Mouse (Mus musculus) limb, embryonic 15.5 days (tissue): Measurements from ENCODE around the gene Tcf20. TPM values are rescaled to one million over a fixed set of nuclear protein-coding genes. Genes with fewer than 3 reads are reported as not detected.

Experiments used
- ATAC-seq: fragments of 200-750 bp; cut with Nextera tagmentation; 2 replicates; pipeline ENCODE4 v1.8.0; 2017; ENCODE audit warnings: low read depth, moderate TSS enrichment; ENCODE audit not compliant: insufficient number of reproducible peaks, low FRiP score, low TSS enrichment
- H3K27ac ChIP-seq: fragments of 300-500 bp; sonication (generic); 2 replicates; pipeline ENCODE4 v1.5.1; 2015; ENCODE audit warnings: moderate library complexity, mild to moderate bottlenecking, inconsistent platforms
- H3K27me3 ChIP-seq: fragments of 300-500 bp; sonication (generic); 2 replicates; pipeline ENCODE4 v1.6.1; 2015; ENCODE audit warnings: inconsistent platforms
- H3K36me3 ChIP-seq: fragments of 300-500 bp; sonication (generic); 2 replicates; pipeline ENCODE4 v1.6.1; 2015; ENCODE audit warnings: inconsistent platforms
- H3K4me1 ChIP-seq: fragments of 300-500 bp; sonication (generic); 2 replicates; pipeline ENCODE4 v1.6.1; 2015; ENCODE audit warnings: inconsistent platforms
- H3K4me2 ChIP-seq: fragments of 300-500 bp; sonication (generic); 2 replicates; pipeline ENCODE4 v1.6.1; 2015; ENCODE audit warnings: mild to moderate bottlenecking, inconsistent platforms
- H3K4me3 ChIP-seq: fragments of 300-500 bp; sonication (generic); 2 replicates; pipeline ENCODE4 v1.5.1; 2015; ENCODE audit warnings: mild to moderate bottlenecking, inconsistent platforms
- H3K9ac ChIP-seq: fragments of 300-500 bp; sonication (generic); 2 replicates; pipeline ENCODE4 v1.6.1; 2015; ENCODE audit warnings: inconsistent platforms
- H3K9me3 ChIP-seq: fragments of 300-500 bp; sonication (generic); 2 replicates; pipeline ENCODE4 v1.6.1; 2016; ENCODE audit warnings: inconsistent platforms
- WGBS: fragments of 180-500 bp; shearing (Covaris S2); methylation state at CpG from one replicate; pipeline ENCODE4 v1.1.7; 2015; 5-methylcytosine and 5-hydroxymethylcytosine counted together
- polyA plus RNA-seq: library from polyadenylated mRNA; unstranded; fragments of >200 nt; fragmentation: Nextera tagmentation; extraction: Ambion mirVana; gene quantifications from 2 replicates; pipeline ENCODE4 v1.2.1, GENCODE M21; 2015

The Tcf20 gene
- 8.5 and 10.5 TPM in 2 replicates for polyA plus RNA-seq

- no peak within 1 kb of the TSS for H3K27ac ChIP-seq
- H3K27me3 ChIP-seq = peaks cover 20% of the 10 kb centered on the region
- peak within 1 kb of the TSS; percentile 34; the same call in 1 of the 2 replicates for H3K9ac ChIP-seq
- WGBS = 0% methylated on average over 20 of the region's 20 CpGs
- no peaks in the 10 kb centered on the region for H3K9me3 ChIP-seq
- H3K4me2 ChIP-seq = peak within 1 kb of the TSS; percentile 91
- H3K36me3 ChIP-seq = no peaks in the 10 kb centered on the region
- H3K4me1 ChIP-seq = peaks cover 64% of the 10 kb centered on the region
- peak; percentile 68 for ATAC-seq
- H3K4me3 ChIP-seq = peak within 1 kb of the TSS; percentile 47
These were observed at the start of gene Tcf20 for GRCm38 (mm10) chr15:82987732-82988112. TSS of gene Tcf20 (minus strand) at chr15:82987872.

- H3K27me3 ChIP-seq = peaks cover 26% of the 10 kb centered on the region
- H3K4me2 ChIP-seq = no peak overlapping the region; the same call in 1 of the 2 replicates
- no peak overlapping the region for H3K9ac ChIP-seq
- no peak overlapping the region for H3K4me3 ChIP-seq
- WGBS = 47% methylated on average over 14 of the region's 14 CpGs
- H3K4me1 ChIP-seq = peaks cover 59% of the 10 kb centered on the region
- H3K9me3 ChIP-seq = no peaks in the 10 kb centered on the region
- ATAC-seq = peak; percentile 3; the same call in 1 of the 2 replicates
- no peaks in the 10 kb centered on the region for H3K36me3 ChIP-seq
- peak overlapping the region; percentile 54; the same call in 1 of the 2 replicates for H3K27ac ChIP-seq
These were observed 49.3 kb upstream of the Tcf20 start for GRCm38 (mm10) chr15:83036900-83037519.

- H3K9ac ChIP-seq = no peak overlapping the region
- H3K27me3 ChIP-seq = peaks cover 26% of the 10 kb centered on the region
- H3K4me1 ChIP-seq = peaks cover 56% of the 10 kb centered on the region
- no peak overlapping the region for H3K4me2 ChIP-seq
- no peak for ATAC-seq
- H3K9me3 ChIP-seq = no peaks in the 10 kb centered on the region
- no peak overlapping the region for H3K27ac ChIP-seq
- WGBS = 47% methylated on average over 7 of the region's 7 CpGs
- H3K4me3 ChIP-seq = no peak overlapping the region
- no peaks in the 10 kb centered on the region for H3K36me3 ChIP-seq
These were observed 48.4 kb upstream of the Tcf20 start for GRCm38 (mm10) chr15:83036089-83036488.

- Histone ChIP-seq H3K9me3 (no peaks in the 10 kb centered on the region), H3K27ac (no peak overlapping the region), H3K4me1 (peaks cover 62% of the 10 kb centered on the region), H3K27me3 (peaks cover 26% of the 10 kb centered on the region), H3K4me2 (no peak overlapping the region), H3K9ac (no peak overlapping the region), H3K36me3 (no peaks in the 10 kb centered on the region), H3K4me3 (no peak overlapping the region)
- no peak for ATAC-seq
- 19% methylated on average over 17 of the region's 17 CpGs for WGBS
These were observed 46.8 kb upstream of the Tcf20 start for GRCm38 (mm10) chr15:83034275-83034977.

GRCm38 (mm10) chr15:83032981-83033541 is 45.4 kb upstream of the Tcf20 start, which contains the start of gene Nfam1:
TSS of gene Nfam1 (minus strand) at chr15:83033306.
- Histone ChIP-seq H3K4me2 (no peak within 1 kb of the TSS), H3K27me3 (peaks cover 26% of the 10 kb centered on the region), H3K27ac (no peak within 1 kb of the TSS), H3K9me3 (no peaks in the 10 kb centered on the region), H3K4me1 (peaks cover 52% of the 10 kb centered on the region), H3K4me3 (no peak within 1 kb of the TSS), H3K36me3 (no peaks in the 10 kb centered on the region), H3K9ac (no peak within 1 kb of the TSS)
- no peak for ATAC-seq
- 45% methylated on average over 17 of the region's 17 CpGs for WGBS

GRCm38 (mm10) chr15:83030884-83031283 is 43.2 kb upstream of the Tcf20 start:
- Histone ChIP-seq H3K9ac (no peak overlapping the region), H3K4me2 (no peak overlapping the region), H3K27me3 (peaks cover 26% of the 10 kb centered on the region), H3K4me1 (peaks cover 43% of the 10 kb centered on the region), H3K9me3 (no peaks in the 10 kb centered on the region), H3K36me3 (no peaks in the 10 kb centered on the region), H3K27ac (no peak overlapping the region), H3K4me3 (no peak overlapping the region)
- 48% methylated on average over 4 of the region's 4 CpGs for WGBS
- ATAC-seq = no peak

GRCm38 (mm10) chr15:83029725-83030718 is 42.4 kb upstream of the Tcf20 start:
- H3K4me1 ChIP-seq = peaks cover 50% of the 10 kb centered on the region
- H3K4me2 ChIP-seq = no peak overlapping the region
- no peak overlapping the region for H3K4me3 ChIP-seq
- no peaks in the 10 kb centered on the region for H3K9me3 ChIP-seq
- no peak overlapping the region for H3K9ac ChIP-seq
- no peaks in the 10 kb centered on the region for H3K36me3 ChIP-seq
- ATAC-seq = no peak
- no peak overlapping the region for H3K27ac ChIP-seq
- H3K27me3 ChIP-seq = peaks cover 25% of the 10 kb centered on the region
- WGBS = 46% methylated on average over 11 of the region's 11 CpGs

GRCm38 (mm10) chr15:83026129-83026528 is 38.5 kb upstream of the Tcf20 start:
- Histone ChIP-seq H3K27me3 (no peaks in the 10 kb centered on the region), H3K27ac (no peak overlapping the region), H3K9ac (no peak overlapping the region), H3K9me3 (no peaks in the 10 kb centered on the region), H3K4me1 (peaks cover 44% of the 10 kb centered on the region), H3K36me3 (no peaks in the 10 kb centered on the region), H3K4me2 (peak overlapping the region; percentile 33; the same call in 1 of the 2 replicates), H3K4me3 (peak overlapping the region; percentile 11; the same call in 1 of the 2 replicates)
- 41% methylated on average over 8 of the region's 8 CpGs for WGBS
- ATAC-seq = no peak

- peak; percentile 65; the same call in 1 of the 2 replicates for ATAC-seq
- peaks cover 39% of the 10 kb centered on the region for H3K4me1 ChIP-seq
- H3K4me2 ChIP-seq = peak overlapping the region; percentile 33
- H3K36me3 ChIP-seq = no peaks in the 10 kb centered on the region
- WGBS = 8% methylated on average over 25 of the region's 25 CpGs
- H3K27me3 ChIP-seq = no peaks in the 10 kb centered on the region
- no peak overlapping the region for H3K9ac ChIP-seq
- H3K9me3 ChIP-seq = no peaks in the 10 kb centered on the region
- peak overlapping the region; percentile 54 for H3K27ac ChIP-seq
- H3K4me3 ChIP-seq = peak overlapping the region; percentile 11; the same call in 1 of the 2 replicates
These were observed 37.5 kb upstream of the Tcf20 start for GRCm38 (mm10) chr15:83025041-83025760.

- peaks cover 41% of the 10 kb centered on the region for H3K4me1 ChIP-seq
- H3K36me3 ChIP-seq = no peaks in the 10 kb centered on the region
- no peak overlapping the region for H3K4me3 ChIP-seq
- no peaks in the 10 kb centered on the region for H3K9me3 ChIP-seq
- 47% methylated on average over 8 of the region's 8 CpGs for WGBS
- H3K9ac ChIP-seq = no peak overlapping the region
- no peak overlapping the region for H3K4me2 ChIP-seq
- no peak for ATAC-seq
- H3K27ac ChIP-seq = no peak overlapping the region
- no peaks in the 10 kb centered on the region for H3K27me3 ChIP-seq
These were observed 35.3 kb upstream of the Tcf20 start for GRCm38 (mm10) chr15:83022947-83023346.
